Mouse (Mus musculus): ENCODE results near the gene Dlx3.

DNA sequence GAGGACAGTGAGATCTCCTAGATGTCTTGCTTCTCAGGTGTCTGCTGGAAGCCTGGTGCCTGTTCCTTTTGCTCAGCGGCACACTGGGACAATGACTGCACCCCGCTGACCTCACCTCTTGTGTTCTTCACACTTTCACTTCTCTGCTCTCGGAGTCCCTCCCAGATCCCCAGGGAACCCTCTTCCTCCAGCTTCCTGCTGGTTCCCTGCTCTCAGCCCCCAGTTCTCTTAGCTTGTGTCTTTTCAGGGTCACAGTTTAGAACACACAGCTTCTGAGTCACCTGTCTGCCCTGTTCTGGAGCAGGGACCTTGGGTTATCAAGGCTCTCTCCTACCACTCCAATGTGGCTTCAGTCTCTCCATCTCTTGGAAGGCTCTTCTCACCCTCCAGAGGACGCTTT, 35.7 kb upstream of the Dlx3 start:
- no peak for TF ChIP-seq CTCF (IDR thresholded peaks at IDR 0.05; ENCODE audit: extremely low read depth, insufficient read length, insufficient replicate concordance, low read depth, low read length)
- TF ChIP-seq POLR2A (IDR thresholded peaks at IDR 0.05; ENCODE audit: low read depth, low read length), result no peak
